Mouse (Mus musculus) neural tube, embryonic 10.5 days (tissue): ENCODE results near the gene Cox4i2.
A peak's percentile ranks its signal among the peaks of the same experiment; 100 is the strongest.

Source experiments
- DNase-seq: peaks from one replicate; pipeline ENCODE4 v3.0.0-alpha.2; 2017; ENCODE audit warnings: low spot score; ENCODE audit errors: extremely low spot score

Cox4i2 gene

DNA sequence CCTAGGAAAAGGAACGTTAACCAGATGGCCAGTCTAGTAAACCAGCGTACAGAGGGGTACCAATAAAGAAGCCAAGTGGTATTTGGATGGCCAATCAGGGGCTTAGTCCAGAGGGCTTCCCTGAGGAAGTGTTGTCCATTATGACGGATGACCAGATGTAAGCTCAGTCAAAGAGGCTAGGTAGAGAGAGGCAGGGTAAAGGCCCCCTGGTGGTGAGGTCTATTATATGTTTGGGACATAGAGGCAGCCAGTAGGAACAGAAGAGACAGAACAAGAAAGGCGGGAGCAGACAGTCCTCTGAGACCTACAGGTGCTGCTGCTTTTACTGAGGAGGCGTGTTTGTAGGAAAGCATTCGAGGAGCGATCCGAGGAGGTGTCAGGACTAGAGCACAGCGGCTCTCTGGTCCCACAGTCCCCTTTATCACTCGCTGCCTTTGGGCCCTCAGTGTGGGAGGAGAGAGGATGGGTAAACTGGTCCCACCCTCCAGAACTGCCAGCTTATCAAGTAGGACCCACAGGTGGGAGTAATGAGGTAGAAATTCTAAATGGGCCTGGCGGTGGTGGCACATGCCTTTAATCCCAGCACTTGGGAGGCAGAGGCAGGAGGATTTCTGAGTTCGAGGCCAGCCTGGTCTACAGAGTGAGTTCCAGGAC, 13.8 kb downstream of the Cox4i2 start:
- DNase-seq = peak; percentile 53

DNA sequence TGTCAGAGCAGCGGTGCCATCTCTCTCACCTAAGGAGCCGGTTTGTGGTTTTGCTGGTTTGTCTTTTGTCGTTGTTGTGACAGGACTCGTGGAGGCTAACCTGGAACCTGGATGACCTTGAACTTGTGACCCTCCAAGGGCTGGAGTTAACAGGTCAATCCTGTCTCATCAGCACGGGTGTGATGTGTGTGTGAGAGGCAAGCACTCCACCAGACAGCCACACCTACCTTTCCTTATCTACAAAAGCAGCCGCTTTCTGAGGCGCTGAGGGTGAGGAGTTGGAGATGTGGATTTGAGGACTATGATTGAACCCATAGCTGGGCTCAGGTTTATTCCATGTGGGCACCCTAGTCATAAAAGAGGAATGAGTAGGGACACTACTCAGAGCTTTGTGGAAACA, 15.7 kb downstream of the Cox4i2 start:
- DNase-seq = no peak

DNA sequence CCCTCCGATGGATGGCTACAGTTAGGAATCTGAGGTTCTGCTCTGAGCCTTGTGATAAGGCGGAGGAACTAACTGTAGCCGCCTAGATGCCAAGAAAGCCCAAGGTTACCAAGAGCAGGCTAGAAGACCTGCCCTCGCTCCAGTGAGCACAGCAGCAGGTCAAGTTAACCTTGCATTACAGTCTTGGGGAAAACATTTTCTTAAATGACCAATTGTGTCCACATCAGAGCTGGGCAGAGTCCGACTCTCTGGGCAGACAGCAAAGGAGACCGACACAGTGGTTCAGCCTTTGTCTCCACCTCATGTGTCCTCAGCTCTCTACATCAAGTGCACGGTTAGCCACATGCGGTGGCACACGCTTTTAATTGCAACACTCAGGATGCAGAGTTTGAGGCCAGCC, 17.6 kb downstream of the Cox4i2 start:
- DNase-seq = no peak

DNA sequence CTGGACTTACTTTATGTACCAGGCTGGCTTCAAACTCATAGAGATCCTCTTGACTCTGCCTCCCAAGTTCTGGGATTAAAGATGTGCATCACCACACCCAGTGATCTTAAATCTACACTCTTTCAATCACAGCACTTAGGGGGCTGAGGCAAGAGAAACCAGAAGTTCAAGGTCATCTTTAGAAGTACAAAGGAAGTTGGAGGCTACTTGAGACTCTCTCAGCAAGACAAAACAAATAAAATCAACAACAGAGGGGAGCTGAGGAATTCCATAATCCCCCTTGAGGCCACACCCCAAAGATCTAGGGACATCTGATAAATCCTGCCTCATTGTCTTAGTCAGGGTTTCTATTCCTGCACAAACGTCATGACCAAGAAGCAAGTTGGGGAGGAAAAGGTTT, 18.3 kb downstream of the Cox4i2 start:
- DNase-seq = no peak

DNA sequence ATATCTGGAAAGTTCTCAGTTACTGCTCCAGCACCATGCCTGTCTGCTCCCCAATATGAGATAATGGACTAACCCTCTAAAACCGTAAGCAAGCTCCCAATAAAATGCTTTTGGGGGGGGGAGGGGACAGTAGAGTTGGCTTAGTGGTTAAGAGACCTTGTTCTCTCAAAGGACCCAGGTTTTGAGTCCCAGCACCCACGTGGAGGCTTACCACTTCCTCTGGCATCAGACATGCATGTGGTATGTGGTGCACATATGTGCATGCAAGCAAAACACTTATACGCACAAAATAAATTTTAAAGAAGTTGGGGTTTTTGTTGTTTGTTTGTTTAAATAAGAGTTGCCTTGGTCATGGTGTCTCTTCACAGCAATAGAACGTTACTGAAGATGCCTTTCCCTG, 21.4 kb downstream of the Cox4i2 start:
- no peak for DNase-seq

DNA sequence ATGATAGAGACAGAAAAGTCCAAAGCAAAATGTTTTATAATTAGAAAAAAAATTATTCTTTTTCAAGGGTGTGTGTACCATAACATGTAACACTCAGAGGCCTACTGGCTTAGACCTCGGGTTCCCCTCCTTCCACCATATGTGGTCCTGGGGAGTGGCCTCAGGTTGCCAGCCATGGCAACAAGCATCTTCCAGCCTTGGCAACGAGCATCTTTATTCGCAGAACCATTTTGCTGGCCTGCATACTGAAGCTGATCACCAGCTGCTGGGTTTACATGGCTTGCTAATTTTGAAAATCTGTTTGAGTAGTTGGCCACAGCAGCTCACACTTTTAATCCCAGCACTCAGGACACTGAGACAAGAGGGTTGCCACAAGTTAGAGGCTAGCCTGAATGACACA, 22.0 kb downstream of the Cox4i2 start:
- no peak for DNase-seq

DNA sequence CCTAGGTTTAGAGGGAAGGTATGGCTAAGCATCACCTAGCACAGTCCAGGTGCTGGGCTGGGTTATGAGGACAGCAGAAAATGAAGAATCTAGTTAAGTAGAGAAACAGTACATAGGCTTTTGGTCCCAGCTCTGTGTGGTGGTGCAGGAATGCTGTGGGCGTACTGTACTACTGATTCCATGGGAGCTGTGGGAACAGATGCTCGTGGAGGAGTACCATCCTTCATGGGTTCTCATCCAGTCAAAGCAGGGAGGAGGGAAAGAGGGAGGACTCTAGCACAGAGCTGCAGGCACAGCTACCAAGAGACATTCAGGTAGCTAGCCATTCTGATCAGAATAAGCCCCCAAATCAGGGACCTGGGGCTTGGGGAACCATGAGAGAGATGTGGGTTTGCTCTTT, 22.5 kb downstream of the Cox4i2 start:
- no peak for DNase-seq

DNA sequence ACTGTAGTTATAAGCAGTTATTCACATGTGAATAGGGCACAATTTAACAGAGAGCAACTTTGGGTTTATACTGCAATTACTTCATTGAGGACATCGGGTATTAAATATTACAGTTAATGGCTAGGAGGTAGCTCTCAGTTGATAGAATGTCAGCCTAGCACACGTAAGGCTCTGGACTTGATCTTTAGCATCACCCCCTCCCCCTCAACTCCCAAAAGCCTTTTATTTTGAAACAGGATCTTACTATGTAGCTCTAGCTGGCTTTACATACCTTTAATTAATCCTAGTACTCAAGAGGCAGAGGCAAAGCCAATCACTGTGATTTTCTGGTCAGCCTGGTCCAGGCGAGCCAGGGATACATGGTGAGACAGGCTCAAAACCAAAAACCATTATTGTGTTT, 23.1 kb downstream of the Cox4i2 start:
- no peak for DNase-seq

DNA sequence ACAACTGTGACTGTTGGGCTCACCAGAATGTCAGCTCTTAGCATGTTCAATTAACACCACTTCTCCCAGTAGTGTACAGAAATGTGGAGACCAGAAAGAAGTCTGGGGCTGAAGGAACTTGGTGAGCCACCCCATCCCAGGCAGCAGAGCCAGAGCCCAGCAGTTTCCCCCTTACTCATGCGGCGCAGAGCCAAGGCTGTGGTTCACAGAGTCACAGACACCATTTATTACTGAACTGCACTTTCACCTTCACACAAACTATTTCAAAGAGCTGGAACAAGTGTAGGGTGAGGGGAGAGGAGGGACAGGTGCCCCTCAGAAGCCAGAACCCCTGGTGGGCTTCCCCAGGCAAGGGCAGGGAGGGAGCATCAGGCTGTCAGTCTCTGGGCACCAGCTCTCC, 26.5 kb downstream of the Cox4i2 start:
- no peak for DNase-seq

DNA sequence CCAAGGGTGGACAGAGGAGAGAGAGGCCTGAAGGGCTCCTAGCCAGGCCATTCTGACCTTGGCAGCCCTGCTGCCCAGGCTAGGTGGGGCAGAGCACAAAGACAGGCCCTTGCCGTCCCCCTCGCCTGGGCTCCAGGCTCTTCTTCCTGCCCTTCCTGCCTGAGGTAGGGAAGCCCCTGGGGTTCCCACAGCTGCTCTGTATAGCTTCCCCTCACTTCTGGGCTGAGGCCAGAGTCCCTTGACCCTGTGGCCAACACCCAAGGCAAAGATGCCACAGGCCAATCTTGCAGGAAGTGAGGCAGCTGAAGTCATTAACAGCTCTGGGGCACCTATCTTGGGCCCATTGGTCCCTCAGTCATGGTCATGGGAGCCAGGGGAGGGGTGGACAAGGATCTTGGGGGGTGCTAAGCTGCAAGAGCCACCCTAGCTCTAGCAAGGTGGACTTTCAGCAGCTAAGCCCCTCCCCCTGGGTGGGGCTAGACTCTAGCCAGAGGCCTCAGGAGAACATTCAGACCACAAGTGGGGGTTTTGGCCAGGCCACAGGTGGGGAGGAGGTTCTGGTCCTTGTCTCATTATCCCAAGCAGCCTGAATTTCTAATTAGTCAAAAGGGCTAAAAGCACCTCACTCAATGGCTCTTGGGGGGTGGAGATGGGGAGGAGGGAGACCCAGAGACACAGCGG, 27.2 kb downstream of the Cox4i2 start:
- no peak for DNase-seq

DNA sequence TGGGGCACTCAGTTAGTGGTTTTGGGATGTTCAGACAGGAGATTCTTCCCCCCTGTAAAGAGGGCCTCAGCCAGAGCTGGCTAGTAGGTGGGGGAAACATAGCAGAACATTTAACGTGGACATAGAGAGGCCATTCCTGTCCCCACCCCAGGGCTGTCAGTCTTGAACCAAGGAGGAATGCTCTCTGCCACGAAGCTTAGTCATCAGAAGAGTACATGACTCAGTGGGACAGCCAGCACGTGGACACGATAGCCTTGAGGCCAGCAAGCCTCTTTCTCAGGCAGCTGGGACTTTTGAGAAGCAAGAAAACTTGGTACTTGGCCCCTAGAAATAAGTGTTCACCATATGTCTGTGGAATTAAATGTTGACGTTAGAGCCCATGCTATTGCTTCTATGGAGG, 28.7 kb downstream of the Cox4i2 start:
- DNase-seq = no peak

DNA sequence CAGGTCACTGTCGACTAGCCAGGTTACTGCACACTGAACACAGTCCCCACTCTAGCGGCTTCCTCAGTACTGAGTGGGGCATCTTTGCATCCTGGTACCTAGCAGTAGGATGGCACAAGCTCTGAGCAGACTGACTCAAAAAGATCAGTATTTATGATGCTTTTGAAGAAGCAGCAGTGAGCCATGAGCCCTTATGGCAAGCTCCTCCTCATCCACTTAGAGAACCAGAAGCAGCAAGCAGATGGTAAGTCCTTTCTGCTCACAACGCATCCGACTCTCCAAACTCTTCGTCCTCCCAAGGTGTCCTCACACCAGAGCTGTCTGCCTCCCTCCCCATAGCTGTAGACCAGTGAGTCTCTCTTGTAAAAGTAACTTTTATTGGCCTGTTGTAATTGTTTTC, 29.3 kb downstream of the Cox4i2 start:
- DNase-seq = no peak

DNA sequence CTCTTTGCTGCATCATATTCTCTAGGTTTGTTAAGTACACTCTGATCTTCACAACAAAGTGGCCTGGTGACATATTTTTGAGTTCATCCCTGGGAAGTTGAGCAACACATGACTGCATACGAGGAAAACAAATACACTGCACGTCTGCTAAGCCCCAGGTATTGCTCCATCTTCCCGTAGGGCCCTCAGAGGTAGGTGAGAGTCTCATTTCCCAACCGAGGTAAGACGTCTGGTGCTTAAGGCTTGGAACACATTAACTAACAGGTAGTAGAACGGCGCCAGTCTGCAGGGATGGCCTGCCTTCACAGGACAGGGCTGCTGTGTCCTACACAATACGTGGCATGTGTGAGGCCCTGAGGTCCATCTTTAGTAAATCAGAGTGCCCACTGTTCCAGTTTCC, 30.7 kb downstream of the Cox4i2 start:
- DNase-seq = no peak

DNA sequence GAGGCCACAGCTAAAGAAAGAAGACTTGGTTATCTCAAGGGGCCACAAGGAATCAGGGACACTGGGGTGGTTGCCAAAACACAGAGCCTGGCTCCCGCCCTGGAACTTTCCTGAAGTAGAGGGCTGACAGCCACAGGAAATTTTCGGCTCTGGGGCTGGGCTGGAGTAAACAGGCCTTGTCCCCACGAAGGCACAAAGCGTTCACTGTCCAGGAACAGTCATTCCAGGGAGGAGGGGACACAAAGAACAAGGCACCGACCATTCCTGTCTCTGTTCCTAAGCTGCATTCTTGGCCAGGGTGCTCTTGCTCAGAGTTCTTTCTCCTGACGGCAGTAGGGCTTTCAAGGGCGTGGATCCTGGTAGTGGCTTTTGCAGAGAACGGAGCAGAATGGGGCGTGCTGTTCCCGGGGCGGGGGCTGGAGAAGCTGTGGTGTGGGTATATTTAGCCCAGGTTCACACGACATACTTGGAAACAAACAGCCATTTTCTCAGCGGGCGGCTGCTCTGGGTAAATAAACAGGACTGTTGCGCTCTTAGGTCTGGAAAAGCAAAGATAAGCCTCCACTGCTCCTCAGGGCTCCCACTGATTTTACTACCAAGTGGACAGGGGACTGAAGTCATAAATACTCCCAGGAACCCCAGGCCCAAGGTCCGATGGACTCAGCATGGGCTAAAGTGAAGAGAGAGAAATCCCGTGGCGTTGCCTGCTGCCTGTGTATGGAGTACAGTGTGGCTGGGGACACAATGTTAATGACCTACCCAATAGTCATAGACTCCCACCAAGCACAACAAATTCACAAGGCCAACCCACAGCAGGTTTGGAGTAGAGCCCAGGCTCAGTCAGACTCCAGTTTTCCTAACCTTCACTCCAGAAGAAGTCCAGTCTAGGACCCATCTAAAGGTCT, 31.7 kb downstream of the Cox4i2 start:
- peak; percentile 19 for DNase-seq

DNA sequence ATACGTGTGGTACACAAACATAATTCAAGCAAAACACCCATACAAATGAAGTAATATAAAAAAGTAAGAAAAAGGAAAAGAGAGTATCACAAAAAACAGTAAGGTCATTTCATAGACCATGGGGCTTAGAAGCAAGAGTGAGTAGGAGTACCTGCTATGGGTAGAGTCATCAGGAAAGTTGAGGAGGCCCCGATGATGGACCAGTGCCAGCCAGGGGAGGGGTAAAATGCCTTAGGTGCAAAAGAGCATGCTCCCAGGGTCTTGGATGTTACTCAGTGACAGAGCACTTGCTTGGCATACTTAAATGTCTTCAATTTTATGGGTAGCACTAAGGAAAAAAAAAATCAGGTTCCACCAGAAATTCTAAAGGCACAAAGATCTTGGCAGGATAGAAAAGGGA, 33.2 kb downstream of the Cox4i2 start:
- DNase-seq = no peak

DNA sequence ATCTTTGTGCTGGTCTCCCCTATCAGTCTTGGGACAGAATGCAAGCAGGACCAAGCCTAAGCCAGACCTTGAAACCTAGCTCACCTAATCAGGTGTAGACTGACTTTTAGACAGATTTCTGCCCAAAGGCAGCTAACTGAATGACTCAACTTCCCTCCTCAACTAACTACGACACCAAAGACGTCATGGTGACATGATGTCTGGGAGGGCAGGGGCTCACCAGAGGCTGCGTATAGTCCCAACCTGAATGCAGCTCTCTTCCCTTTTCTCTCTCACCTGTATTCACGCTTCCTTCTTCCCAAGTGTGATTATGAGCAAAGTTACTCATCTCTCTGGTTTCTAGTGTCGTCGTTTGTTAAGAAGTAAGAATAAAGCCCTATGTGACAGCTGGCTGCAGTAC, 33.6 kb downstream of the Cox4i2 start:
- DNase-seq = no peak

DNA sequence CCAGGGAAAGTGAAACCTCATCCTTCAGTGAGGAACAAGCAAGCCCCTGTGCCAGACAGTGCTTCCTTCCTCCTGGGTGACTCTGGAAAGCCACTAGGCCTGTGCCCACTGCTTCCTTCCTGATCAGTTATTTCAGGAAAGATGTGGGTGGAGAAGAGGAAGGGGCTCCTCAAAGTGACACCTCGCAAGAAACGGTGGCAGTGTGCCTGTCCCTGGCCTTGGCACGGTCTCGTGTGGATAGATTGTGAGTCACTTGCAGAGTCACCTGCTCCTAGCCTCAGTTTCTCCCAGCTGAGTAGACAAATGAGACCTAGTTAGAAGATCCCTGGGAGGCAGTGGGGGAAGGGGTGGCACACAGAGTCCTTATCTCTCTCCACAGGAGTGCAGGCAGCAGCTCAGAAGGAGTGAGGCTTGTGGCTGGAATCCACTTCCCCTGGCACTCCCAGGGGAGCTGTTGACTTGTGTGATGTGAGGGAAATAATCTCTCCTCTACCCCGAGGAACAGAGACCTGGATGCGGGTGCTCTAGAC, 35.0 kb downstream of the Cox4i2 start:
- no peak for DNase-seq

DNA sequence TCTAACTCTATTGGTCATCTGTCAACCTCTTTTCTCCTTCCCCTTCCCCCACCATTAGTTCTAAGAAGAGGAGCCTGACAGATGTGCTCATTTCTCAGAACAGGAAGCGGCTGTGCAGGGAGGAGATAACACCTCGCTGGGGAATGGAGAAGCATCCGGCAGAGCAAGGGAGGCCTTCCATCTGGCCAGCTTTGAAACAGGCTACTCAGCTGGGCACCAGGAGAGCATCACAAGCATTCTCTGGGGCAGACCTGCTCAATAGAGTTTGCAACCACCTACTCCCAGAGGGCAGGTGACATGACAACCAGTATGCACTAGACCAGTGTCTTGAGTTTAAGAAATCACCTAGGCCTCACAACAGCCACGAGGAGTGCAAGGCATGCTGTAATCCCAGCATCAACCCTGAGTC, 35.6 kb downstream of the Cox4i2 start:
- DNase-seq = peak; percentile 22

DNA sequence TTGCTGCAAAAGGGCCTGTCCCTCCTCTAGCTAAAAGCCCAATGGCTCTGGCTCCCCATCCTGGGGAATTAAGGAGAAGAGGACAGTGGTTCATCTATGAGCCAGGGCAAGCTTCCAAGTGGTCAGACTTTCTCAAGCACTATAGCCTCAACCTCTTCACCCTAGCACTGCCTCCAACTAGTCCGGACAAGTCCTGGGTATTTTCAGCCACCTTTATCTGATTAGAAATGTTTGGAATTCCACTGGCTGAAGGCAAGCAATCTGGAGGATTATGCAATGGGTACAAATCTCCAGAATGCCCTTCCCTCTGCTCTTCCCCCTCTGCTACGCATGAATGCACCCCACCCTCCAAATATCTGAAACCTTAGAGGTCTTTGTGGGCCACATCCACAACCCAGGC, 38.5 kb downstream of the Cox4i2 start:
- DNase-seq = no peak

DNA sequence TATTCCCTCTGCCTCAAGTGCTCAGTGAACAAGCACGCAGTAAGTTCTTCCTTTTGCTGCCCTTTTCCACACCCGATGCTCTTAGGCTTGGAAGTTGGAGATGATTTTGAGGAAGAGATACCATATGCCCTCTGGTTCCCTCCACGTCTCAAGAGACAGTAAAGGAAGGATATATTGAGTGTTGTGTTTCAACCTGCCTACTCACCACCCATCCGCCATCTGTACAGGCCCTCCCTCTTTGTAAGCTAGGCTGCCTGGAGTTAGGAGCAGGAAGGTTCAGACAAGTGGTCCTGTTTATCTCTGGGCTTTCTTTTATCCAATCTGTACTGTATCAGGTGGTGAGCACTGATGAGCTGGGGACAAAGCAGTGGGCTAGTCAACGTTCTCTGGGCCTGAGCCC, 39.4 kb downstream of the Cox4i2 start:
- no peak for DNase-seq

DNA sequence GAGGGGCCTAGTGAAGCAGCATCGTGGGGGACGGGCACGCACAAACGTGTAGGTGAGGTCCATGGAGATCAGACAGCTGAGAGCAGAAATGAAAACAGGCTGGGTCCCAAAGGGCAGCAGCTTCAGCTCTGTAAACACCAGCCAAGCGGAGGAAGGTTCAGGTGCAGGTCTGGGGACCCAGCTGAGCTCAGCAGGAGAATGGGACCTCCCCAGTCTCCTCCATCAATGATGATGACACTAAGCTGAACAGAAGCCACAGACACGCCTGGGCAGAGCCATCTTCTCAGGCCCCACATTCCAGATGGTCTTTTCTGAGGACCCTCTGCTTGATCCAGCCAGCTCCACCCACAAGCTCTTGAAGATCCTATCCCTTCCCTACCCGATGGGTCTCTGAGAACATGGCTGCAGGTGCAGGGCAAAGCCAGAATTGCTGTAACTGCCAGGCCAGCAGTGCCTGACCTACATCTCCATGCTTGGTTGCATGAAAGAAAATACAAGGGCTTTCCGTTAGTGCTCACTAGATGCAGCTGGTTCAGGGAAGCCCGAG, 40.4 kb downstream of the Cox4i2 start:
- no peak for DNase-seq

DNA sequence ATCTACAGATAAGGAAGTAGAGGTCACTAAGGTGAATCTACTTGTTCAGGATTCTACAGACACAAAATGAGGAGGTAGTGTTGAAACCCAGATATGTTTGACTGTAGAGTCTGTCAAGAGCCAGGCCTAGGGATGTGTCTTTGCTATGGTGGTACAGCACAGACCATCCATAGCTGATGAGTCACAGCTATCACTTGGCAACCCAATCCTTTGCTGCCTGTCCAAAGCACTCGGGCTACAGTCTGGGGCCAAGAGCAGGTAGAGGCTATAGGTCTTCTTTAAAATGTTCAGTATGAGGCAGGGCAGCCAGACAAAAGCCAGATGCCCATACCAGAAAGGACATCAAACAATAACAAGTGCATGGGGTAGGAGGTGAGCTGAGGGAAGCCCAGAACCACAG, 43.6 kb downstream of the Cox4i2 start:
- DNase-seq = no peak
